Mouse (Mus musculus) kidney, postnatal 4 days (tissue): ENCODE results near the gene Wscd2.
A peak's percentile ranks its signal among the peaks of the same experiment; 100 is the strongest.
"Not testable (repeated sequence)": the region's sequence is repeated elsewhere in the genome, so short reads cannot be mapped to it uniquely, and the experiment has no call there.

Experiments used
- DNase-seq, 2 experiments: peaks; one replicate each; pipeline ENCODE4 v3.0.0; 2021; ENCODE audit warnings: mixed read lengths in 2 of 2

The Wscd2 gene

GRCm38 (mm10) chr5:113585619-113586457, 95.7 kb downstream of the Wscd2 start:
- DNase-seq = not testable (repeated sequence)

DNA sequence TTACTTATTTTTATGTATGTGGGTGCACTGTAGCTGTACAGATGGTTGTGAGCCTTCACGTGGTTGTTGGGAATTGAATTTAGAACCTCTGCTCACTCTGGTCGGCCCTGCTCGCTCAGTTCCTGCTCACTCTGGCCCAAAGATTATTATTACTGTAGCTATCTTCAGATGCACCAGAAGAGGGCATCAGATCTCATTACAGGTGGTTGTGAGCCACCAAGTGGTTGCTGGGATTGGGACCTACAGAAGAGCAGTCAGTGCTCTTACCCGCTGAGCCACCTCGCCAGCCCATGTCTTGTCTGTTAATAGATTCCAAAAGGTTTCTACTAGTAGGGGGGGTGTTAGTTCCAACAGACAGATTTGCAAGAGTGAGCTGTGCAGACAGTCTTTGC, 96.3 kb downstream of the Wscd2 start:
- not testable (repeated sequence) for DNase-seq

DNA sequence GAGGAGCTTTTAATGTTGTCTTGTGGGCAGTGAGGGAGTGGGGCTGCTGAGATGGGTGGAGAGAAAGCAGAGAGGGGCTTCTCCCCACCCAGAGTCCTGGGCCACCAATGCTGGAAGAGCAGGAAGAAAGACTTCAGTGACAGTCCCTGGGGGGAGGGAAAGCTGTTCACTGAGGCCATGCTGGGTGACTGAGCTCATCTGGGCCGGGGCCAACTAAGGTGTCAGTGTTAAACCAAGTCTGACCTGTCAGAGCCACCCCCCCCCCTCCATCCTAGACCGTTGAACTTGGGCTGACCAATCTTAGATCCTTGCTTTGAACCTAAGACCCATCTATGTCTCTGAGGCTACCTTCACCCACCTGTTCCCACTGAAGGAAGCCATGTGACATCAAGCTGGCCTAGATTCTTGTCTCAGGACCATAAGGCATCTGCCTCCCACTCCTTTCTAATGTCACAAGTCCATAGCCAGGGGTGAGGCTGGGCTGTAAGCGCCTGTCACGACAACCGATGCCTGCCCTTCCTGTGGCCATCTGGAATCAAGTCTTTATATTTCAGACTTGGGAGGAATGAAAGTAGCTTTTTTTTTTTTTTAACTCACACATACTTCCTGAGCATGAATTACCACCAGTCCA, 100.0 kb downstream of the Wscd2 start:
- DNase-seq = no peak

GRCm38 (mm10) chr5:113591166-113591565, 101.0 kb downstream of the Wscd2 start:
- no peak for DNase-seq

- DNase-seq = no peak
Measured at GRCm38 (mm10) chr5:113591751-113592230, 101.7 kb downstream of the Wscd2 start.

GRCm38 (mm10) chr5:113593911-113594705, 104.0 kb downstream of the Wscd2 start:
- DNase-seq = no peak

DNA sequence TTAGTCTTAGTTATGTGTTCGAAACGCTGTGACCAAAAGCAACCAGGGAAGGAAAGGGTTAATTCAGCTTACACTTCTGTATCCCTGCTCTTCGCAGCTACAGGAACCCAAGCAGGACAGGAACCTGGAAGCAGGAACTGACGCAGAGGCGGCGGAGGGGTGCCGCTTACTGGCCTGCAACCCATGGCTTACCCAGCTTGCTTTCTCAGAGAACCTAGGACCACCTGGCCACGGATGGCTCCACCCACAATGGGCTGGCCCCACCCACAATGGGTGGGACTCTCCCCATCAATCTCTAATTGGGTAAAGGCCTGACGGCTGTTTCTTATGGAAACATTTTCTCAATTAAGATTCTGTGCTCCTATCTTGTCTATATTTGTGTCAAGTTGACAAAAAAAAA, 106.1 kb downstream of the Wscd2 start:
- no peak for DNase-seq

GRCm38 (mm10) chr5:113596780-113597353, 106.7 kb downstream of the Wscd2 start:
- no peak for DNase-seq

- no peak for DNase-seq
Measured at GRCm38 (mm10) chr5:113600181-113600580, 110.0 kb downstream of the Wscd2 start.

DNA sequence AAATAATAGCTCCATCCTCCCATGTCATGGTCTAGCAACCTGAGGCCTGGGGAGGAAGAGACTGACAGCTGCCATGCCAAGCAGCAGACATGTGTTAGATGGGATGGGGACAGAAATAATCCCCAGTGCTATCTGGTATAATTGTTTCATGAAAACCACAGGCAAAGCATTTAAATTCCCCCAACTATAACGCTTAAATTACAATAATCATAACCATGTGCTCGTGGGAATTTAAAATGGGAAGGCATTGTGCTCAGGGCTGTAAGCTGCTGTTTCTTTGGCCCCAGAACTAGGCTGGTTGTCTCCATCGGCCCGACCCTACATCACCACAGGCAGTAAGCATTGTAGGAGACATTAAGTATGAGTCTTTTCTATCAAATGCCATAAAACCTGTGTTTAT, 110.7 kb downstream of the Wscd2 start:
- no peak for DNase-seq

GRCm38 (mm10) chr5:113603471-113603870, 113.3 kb downstream of the Wscd2 start:
- no peak for DNase-seq

DNA sequence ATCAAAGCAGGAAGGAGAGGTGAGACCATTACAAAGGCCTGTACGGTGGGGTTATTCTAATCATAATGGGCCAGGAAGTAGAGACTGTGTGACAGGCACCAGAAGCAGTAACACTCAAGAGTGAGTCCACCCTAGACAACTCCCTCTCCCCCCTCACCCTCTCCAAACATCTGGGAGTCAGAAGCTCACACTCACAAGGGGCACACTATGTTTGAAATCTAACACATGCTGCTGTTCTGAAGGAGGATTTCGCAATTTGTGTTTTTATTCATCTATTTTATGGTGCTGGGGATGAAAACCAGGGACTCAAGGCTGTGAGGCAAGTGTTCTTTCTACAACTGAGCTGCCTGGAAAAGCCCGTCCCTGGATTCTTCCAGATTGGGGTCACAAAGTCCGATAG, 114.6 kb downstream of the Wscd2 start:
- no peak for DNase-seq

DNA sequence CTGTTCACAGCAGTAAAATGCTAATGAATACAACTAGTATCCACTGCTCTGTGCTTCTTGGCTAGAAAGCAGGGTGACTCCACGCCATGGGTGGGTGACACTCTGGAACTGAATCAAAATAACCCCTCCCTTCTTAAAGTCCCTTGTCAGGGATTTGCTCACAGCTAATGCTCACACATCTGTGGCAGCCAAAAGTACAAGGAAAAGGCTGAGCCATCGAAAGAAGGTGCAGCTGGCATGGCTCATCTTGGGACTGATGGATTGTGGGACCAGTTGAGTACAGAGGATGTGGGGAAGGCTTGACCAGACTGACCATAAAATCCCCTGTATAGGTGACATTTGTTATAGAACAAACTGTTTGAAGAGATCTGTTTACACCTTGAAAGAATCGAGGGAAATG, 116.0 kb downstream of the Wscd2 start:
- no peak for DNase-seq

DNA sequence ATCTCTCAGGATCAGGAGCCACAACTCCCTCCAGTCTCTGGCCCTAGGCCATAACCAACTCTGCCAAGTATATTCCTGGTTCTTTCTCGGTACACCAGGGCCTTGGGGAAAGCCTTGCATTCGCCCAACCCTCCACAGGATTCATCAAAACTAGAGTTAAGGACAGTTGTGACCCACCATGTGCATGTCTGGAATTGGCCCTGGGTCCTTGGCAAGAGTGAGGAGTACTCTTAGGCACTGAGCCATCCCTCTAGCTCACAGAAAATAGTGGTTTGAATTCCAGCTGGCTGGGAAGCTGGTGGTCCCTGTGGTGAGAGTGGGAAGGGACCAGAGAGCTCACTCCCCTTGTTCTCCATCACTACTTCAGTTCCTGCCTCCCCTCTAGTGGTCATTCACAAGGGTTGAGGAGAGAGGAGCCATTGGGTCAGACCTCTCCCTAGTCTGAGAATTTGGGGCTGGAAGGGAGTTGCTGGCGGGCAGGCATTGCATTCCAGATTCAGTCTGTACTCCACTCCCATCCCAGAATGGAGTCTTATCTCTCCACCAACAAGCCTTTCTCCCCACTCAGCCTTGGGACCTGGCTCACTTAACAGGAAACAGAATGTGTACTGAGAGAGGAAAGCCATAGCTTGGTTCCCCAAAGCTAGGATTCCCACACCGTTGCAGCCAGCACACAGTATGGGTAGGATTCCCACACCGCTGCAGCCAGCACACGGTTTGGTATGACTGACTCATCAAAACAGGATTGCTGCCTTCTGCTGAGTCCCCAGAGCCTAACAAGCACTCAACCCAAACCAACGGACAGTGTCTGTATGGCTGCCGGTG, 117.0 kb downstream of the Wscd2 start:
- DNase-seq = no peak

DNA sequence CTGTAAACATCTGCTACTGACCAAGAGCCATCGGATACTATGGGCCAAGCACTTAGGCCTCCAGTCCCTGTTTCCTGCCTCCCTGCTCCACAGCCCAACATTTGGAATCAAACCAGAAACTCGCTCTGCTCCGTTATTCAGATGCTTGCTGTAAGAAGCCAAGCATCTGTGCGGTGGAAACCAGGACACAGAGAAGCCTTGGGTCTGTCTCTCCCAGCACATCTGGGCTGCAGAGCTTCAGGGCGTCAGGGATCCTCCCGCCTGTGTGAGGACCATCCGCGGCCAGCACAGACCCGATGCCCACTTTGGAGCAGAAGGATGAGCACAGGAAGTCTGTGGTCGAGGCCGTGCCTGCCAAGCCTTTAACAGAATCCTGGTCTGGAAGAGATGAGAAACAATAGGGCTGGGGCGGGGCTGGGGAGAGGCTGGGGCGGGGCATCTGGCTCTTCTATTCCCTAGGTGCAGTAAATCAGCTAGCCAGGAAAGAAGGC, 117.9 kb downstream of the Wscd2 start:
- DNase-seq = peak; percentile 49 to 66

DNA sequence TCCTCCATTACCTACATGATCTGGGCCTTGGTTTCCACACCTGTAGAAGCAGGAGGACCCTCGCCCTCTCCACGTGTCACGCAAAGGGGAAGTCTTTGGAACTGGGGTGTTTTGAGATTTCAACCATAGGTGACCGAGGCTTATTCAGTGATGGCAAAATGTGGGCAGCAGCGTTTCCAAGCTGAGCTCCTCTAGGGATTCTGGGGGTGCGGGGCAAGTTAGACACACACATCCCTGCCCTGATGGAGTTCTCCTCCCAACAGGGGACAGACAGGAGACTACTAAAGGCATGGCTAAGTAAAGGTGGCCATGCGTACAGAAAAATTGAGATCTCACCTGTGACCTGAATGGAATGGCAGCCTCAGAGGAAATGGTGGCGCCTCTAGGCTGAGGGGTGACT, 118.4 kb downstream of the Wscd2 start:
- DNase-seq = no peak

DNA sequence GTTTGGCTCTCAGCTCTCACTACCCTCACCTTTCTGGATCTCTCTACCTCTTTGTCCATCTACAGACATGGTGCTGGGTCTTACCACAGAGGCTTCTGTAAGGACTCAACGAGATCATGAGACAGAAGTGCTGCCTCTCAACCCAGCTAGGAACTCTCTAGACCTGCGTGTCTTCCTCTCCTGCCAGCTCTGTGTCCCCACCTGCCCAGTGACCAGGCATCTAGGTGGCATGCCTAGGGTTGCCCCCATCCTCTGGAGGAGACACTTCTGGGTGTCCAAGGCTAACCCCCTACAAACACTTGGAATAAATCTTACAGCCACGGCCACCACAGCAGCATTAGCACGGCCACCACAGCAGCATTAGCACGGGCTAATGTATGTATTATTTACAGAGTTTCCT, 119.8 kb downstream of the Wscd2 start:
- DNase-seq = no peak

DNA sequence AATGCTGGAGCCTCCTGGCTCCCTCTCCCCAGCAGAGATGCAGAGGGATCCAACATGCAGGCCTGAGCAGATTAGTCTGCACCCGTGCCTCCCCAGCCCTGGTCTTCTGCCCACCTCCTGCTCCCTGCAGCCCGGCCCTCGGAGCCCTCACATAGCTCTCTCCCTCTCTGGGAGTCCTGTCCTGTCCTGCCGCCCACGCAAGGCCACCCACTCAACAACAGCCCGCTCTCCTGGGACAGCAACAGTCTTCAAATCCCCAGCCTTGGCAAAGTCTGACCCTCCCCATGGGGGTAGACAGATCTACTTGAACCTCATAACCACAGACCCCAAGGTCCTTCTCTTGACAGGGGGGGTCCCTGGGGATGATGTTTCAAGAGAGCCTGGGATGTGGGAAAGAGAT, 120.4 kb downstream of the Wscd2 start:
- DNase-seq = no peak

GRCm38 (mm10) chr5:113611131-113611530, 121.0 kb downstream of the Wscd2 start:
- DNase-seq = no peak

GRCm38 (mm10) chr5:113611771-113612233, 121.7 kb downstream of the Wscd2 start:
- DNase-seq = no peak

- DNase-seq = no peak
Measured at GRCm38 (mm10) chr5:113618716-113619115, 128.6 kb downstream of the Wscd2 start.

DNA sequence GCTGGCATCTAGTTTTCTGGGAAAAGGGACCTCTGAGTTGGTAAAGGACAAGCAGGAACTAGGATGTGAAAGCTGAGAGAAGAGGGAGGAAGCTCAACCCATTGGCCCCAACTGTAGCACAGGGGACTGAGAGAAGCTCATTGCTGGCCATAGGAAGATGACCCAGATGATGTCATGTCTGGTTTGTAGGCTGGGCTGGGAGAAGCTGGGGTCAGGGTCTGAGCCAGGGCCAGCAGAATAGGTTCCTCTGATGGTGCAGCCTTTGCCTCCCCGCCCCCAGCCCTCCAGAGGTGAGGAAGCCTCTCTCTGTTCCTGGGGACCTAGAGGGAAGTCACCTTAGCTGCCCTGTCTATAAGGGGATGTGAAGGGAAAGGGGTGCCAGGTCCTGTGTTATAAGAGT, 129.0 kb downstream of the Wscd2 start:
- no peak for DNase-seq
